Mouse (Mus musculus): ENCODE measurements around the gene Itgb2.

- no peak for TF ChIP-seq CTCF (conservative IDR thresholded peaks at IDR 0.05; ENCODE audit: insufficient read depth, insufficient read length, low read depth, low read length)
- TF ChIP-seq POLR2A (IDR thresholded peaks at IDR 0.05; ENCODE audit: low read depth, low read length): no peak
These were observed 10.6 kb downstream of the Itgb2 start for GRCm38 (mm10) chr10:77540576-77541102.
